Mouse (Mus musculus) stomach, postnatal 0 days (tissue): ENCODE results near the gene Gm11639.

Experiments used
- CTCF ChIP-seq: IDR thresholded peaks from 2 replicates; pipeline ENCODE4 v1.5.1; 2016; ENCODE audit warnings: antibody characterized with exemption, low read depth, mild to moderate bottlenecking, moderate library complexity
- EP300 ChIP-seq: optimal IDR thresholded peaks from 2 replicates; pipeline ENCODE3; 2016; ENCODE audit warnings: antibody characterized with exemption

GRCm38 (mm10) chr11:104744995-104745568 lies 59.6 kb downstream of the Gm11639 start:
- no peak for TF ChIP-seq CTCF
- TF ChIP-seq EP300: no peak
